Mouse (Mus musculus) midbrain, embryonic 15.5 days (tissue): ENCODE data around the gene Tcf25. TPM values are rescaled to one million over a fixed set of nuclear protein-coding genes. Genes with fewer than 3 reads are reported as not detected.
"Not testable (repeated sequence)": the region's sequence is repeated elsewhere in the genome, so short reads cannot be mapped to it uniquely, and the experiment has no call there.

Experiments
- ATAC-seq: fragments of 200-750 bp; cut with Nextera tagmentation; replicated peaks from 2 replicates; pipeline ENCODE4 v1.8.0; 2017; ENCODE audit warnings: moderate TSS enrichment
- H3K27ac ChIP-seq: fragments of 300-500 bp; sonication (generic); 2 replicates; pipeline ENCODE4 v1.5.1; 2015; ENCODE audit warnings: mild to moderate bottlenecking, inconsistent platforms
- H3K27me3 ChIP-seq: fragments of 300-500 bp; sonication (generic); replicated peaks from 2 replicates; pipeline ENCODE4 v1.6.1; 2015; ENCODE audit warnings: inconsistent platforms
- H3K36me3 ChIP-seq: fragments of 300-500 bp; sonication (generic); replicated peaks from 2 replicates; pipeline ENCODE4 v1.6.1; 2015; ENCODE audit warnings: inconsistent platforms
- H3K4me1 ChIP-seq: fragments of 300-500 bp; sonication (generic); 2 replicates; pipeline ENCODE4 v1.6.1; 2015; ENCODE audit warnings: inconsistent platforms
- H3K4me2 ChIP-seq: fragments of 300-500 bp; sonication (generic); 2 replicates; pipeline ENCODE4 v1.6.1; 2015; ENCODE audit warnings: inconsistent platforms, mild to moderate bottlenecking, moderate library complexity
- H3K4me3 ChIP-seq: fragments of 300-500 bp; sonication (generic); 2 replicates; pipeline ENCODE4 v1.5.1; 2015; ENCODE audit warnings: mild to moderate bottlenecking, inconsistent platforms
- H3K9ac ChIP-seq: fragments of 300-500 bp; sonication (generic); 2 replicates; pipeline ENCODE4 v1.6.1; 2015; ENCODE audit warnings: mild to moderate bottlenecking, inconsistent platforms
- H3K9me3 ChIP-seq: fragments of 300-500 bp; sonication (generic); 2 replicates; pipeline ENCODE4 v1.6.1; 2016; ENCODE audit warnings: inconsistent platforms
- WGBS: fragments of 180-500 bp; shearing (Covaris S2); methylation state at CpG from one replicate; pipeline ENCODE4 v1.1.7; 2015; ENCODE audit warnings: mixed read lengths; 5-methylcytosine and 5-hydroxymethylcytosine counted together
- polyA plus RNA-seq: library from polyadenylated mRNA; unstranded; fragments of >200 nt; fragmentation: Nextera tagmentation; extraction: Ambion mirVana; gene quantifications from 2 replicates; pipeline ENCODE4 v1.2.1, GENCODE M21; 2015

Tcf25 gene
- polyA plus RNA-seq, 1 experiment from 2014 or later = 324 TPM

DNA sequence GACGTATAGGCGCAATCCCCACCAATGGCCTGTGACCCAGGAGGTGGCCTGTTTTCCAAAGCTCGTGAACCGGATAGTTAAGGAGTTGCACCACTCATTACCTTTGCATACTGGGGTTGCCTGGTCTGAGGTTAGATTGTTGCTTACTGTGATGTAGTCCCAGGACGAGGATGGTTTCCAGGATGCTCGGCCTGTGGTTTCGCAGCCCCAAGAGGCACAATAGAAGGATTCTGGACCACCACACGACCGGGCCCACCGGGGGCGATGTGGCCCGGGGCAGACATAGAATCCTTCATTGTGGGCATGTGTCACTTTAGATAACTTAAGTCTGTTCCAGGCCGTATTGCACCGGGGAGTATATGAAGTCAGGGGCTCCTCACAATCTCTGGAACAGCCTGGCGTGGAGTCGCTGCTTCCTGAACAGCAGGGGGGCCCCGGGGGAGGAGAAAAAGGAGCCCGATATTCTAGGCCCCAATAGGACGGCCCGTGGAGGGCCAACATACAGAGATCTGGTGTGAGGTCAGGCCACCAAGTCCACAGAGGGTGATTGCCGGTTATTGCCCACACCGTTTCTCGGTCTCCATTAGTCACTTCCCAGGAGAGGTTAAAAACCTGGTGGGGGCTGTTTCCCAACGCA lies 54.2 kb downstream of the Tcf25 start:
- ATAC-seq = no peak
- peaks cover 15% of the 10 kb centered on the region; the same call in 1 of the 2 replicates for H3K9me3 ChIP-seq
- no peaks in the 10 kb centered on the region for H3K36me3 ChIP-seq
- H3K27me3 ChIP-seq = no peaks in the 10 kb centered on the region
- no peak overlapping the region for H3K4me2 ChIP-seq
- no peak overlapping the region for H3K9ac ChIP-seq
- H3K4me3 ChIP-seq = no peak overlapping the region
- peaks cover under 1% of the 10 kb centered on the region; the same call in 1 of the 2 replicates for H3K4me1 ChIP-seq
- 96% methylated on average over 24 of the region's 24 CpGs for WGBS
- no peak overlapping the region for H3K27ac ChIP-seq

DNA sequence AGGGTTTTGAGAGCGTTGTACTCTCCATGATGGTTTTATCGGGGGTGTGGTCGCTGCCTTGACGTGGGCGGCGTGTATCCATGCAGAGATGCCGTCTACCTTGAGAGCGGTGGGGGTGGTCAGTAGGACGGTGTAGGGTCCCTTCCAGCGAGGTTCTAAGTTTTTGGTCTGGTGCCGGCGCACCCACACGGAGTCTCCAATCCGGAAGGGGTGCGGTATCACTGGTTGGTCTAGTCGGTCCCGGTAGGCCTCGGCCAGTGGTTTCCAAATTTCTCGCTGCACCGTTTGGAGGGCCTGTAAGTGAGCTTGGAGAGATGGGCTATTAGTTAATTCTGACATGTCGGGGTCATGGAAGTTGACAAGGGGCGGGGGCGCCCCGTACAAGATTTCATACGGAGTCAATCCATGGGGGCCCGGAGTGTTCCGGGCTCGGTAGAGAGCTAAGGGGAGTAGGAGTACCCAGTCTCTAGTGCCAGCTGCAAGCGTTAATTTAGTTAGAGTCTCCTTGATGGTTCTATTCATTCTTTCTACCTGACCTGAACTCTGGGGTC lies 54.9 kb downstream of the Tcf25 start:
- no peaks in the 10 kb centered on the region for H3K36me3 ChIP-seq
- WGBS = 97% methylated on average over 29 of the region's 29 CpGs
- peaks cover 15% of the 10 kb centered on the region; the same call in 1 of the 2 replicates for H3K9me3 ChIP-seq
- H3K27me3 ChIP-seq = no peaks in the 10 kb centered on the region
- no peak overlapping the region for H3K4me2 ChIP-seq
- no peak overlapping the region for H3K27ac ChIP-seq
- no peak overlapping the region for H3K4me3 ChIP-seq
- ATAC-seq = no peak
- H3K9ac ChIP-seq = no peak overlapping the region
- no peaks in the 10 kb centered on the region for H3K4me1 ChIP-seq

DNA sequence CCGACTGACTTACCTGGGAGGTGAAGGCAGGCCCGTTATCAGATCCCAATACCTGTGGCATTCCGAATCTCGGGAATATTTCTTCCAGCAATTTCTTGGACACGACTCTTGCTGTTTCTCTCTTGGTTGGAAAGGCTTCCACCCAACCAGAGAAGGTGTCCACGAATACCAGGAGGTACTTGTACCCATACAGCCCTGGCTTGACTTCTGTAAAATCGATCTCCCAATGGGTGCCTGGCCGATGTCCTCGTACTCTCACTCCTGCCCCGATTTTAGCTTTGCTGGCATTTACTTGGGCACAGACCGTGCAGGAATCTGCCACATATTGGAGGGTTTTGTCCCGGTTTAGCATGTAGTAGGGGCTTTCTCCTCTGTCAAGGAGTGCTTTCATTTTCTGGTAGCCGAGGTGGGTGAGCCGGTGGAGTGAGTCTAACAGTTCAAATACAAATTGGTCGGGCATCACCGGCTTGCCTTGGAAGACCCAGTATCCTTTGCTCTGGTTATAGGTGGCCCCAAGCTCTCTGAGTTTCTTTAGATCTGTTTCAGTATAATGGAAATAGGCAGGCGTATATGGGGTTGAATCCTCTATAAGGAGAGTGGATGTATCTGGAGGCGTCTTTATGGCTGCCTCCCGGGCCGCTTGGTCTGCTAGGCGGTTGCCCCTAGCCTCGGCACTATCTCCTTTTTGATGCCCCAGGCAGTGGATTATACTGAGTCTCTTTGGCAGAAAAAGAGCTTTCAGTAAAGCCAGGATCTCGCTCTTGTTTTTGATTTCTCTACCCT lies 55.6 kb downstream of the Tcf25 start:
- no peaks in the 10 kb centered on the region for H3K4me1 ChIP-seq
- H3K4me2 ChIP-seq = no peak overlapping the region
- WGBS = 93% methylated on average over 23 of the region's 23 CpGs
- H3K27me3 ChIP-seq = no peaks in the 10 kb centered on the region
- H3K36me3 ChIP-seq = no peaks in the 10 kb centered on the region
- no peak overlapping the region for H3K27ac ChIP-seq
- peaks cover 15% of the 10 kb centered on the region; the same call in 1 of the 2 replicates for H3K9me3 ChIP-seq
- no peak overlapping the region for H3K4me3 ChIP-seq
- ATAC-seq = no peak
- H3K9ac ChIP-seq = no peak overlapping the region

DNA sequence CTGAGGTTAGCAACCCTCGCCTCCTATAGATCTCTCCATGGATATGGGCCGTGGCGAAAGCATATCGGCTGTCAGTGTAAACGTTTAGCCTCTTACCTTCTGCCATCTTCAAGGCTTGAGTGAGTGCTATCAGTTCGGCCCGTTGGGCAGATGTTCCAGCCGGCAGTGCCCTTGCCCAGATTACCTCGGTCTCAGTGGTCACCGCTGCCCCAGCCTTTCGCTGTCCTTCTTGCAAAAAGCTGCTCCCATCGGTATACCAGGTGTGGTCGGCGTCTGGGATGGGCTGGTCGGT lies 56.1 kb downstream of the Tcf25 start:
- not testable (repeated sequence) for H3K27me3 ChIP-seq, H3K4me3 ChIP-seq, H3K36me3 ChIP-seq, H3K27ac ChIP-seq, ATAC-seq, H3K4me1 ChIP-seq, H3K4me2 ChIP-seq, H3K9ac ChIP-seq
- peaks cover 18% of the 10 kb centered on the region; the same call in 1 of the 2 replicates for H3K9me3 ChIP-seq
- WGBS = 96% methylated on average over 15 of the region's 15 CpGs

DNA sequence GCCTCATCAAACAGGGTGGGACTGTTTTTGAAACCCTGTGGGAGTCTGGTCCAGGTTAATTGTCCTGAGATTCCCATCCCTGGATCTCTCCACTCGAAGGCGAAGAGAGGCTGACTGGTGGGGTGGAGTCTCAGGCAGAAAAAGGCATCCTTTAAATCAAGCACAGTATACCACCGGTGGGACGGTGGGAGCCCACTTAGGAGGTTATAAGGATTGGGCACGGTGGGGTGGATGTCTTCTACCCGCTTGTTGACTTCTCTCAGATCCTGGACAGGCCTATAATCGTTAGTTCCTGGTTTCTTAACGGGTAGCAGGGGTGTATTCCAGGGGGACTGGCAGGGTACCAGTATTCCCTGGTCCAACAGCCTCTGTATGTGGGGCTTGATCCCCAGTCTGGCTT lies 57.4 kb downstream of the Tcf25 start:
- H3K9me3 ChIP-seq = peaks cover 19% of the 10 kb centered on the region; the same call in 1 of the 2 replicates
- not testable (repeated sequence) for H3K9ac ChIP-seq, H3K4me2 ChIP-seq, H3K4me3 ChIP-seq, H3K36me3 ChIP-seq, H3K4me1 ChIP-seq, ATAC-seq, H3K27me3 ChIP-seq, H3K27ac ChIP-seq
- WGBS = 86% methylated on average over 8 of the region's 8 CpGs

DNA sequence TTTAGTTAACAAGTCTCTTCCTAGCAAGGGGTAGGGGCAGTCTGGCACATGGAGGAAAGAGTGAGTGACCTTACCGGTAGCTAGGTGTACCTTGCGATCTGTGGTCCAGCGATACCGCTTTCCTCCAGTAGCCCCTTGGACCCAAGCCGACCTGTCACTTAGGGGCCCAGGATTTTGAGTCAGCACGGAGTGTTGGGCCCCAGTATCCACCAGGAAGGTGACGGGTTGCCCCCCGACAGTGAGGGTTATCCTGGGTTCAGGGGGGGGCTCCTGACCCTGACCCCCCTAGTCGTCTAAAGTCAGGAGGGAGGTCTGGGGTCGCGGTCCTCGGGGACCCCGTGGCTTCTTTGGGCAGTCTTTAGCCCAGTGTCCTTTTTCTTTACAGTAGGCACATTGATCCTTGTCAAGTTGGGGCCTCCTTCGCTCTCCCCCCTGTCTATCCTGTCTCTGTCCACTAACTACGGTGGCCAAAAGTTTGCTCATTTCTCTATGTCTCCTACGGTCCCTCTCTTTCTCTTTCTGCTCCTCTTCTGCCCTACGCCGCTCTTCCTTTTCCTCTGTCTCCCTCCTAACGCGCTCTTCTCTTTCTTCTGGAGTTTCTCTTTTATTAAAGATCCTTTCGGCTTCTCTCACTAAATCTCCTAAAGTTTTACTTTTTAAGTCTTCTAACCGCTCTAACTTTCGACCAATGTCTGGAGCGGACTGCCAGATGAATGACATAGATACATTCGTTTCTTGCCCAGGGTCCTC lies 58.2 kb downstream of the Tcf25 start:
- Histone ChIP-seq H3K4me1 (no peaks in the 10 kb centered on the region), H3K4me2 (no peak overlapping the region), H3K9ac (no peak overlapping the region), H3K9me3 (peaks cover 19% of the 10 kb centered on the region; the same call in 1 of the 2 replicates), H3K27ac (no peak overlapping the region), H3K4me3 (no peak overlapping the region), H3K27me3 (no peaks in the 10 kb centered on the region), H3K36me3 (no peaks in the 10 kb centered on the region)
- no peak for ATAC-seq
- WGBS = 94% methylated on average over 25 of the region's 25 CpGs

DNA sequence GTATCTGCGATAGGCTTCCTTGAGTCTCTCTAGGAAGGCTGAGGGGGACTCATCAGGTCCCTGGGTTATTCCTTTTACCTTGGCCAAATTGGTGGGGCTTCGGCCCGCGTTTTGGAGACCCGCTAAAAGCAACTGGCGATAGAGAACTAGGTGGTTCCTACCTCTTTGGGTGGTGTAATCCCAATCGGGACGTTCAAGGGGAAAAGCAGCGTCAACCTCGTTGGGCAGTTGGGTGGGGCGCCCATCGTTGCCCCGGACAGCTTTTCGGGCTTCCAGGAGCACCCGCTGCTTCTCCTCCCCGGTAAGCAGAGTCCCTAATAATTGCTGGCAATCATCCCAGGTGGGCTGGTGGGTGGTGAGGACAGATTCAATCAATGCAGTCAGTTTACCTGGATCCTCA lies 58.8 kb downstream of the Tcf25 start:
- no peak for ATAC-seq
- Histone ChIP-seq H3K9me3 (peaks cover 19% of the 10 kb centered on the region; the same call in 1 of the 2 replicates), H3K27me3 (no peaks in the 10 kb centered on the region), H3K36me3 (no peaks in the 10 kb centered on the region), H3K4me3 (no peak overlapping the region), H3K4me1 (no peaks in the 10 kb centered on the region), H3K9ac (no peak overlapping the region), H3K27ac (no peak overlapping the region), H3K4me2 (no peak overlapping the region)
- WGBS = 96% methylated on average over 16 of the region's 16 CpGs

DNA sequence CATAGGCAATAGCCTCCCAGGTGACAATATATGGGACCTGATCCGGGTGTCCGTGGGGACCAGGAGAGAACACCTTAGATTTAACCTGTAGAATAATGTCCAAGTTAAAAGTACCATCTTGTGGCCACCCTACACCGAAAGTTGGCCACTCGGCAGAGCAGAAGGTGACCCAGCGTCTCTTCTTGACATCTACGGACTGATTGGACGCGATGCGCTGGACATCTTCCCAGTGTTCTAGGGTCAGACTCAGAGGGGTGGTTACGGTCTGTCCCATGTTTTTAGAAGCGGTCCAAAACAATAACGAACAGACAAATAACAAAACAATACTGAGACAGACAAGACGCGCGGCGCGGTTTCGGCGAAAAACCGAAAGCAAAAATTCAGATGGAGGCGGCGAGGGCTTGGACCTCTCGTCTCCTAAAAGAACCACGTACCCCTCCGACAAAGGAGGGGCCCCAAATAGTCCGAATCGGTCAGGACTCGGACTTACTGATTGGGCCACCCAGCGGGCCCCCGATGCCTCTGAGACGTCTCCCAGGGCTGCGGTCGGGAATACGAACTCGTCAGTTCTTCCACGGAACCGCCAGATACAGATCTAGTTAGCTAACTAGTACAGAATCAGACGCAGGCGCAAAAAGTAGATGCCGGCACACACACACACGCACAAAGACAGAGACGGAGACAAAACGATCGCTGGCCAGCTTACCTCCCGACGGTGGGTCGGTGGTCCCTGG lies 59.9 kb downstream of the Tcf25 start:
- not testable (repeated sequence) for H3K36me3 ChIP-seq, ATAC-seq, H3K4me3 ChIP-seq, H3K27me3 ChIP-seq, H3K27ac ChIP-seq, H3K4me1 ChIP-seq, H3K4me2 ChIP-seq, H3K9ac ChIP-seq
- peaks cover 13% of the 10 kb centered on the region; the same call in 1 of the 2 replicates for H3K9me3 ChIP-seq
- WGBS = 98% methylated on average over 47 of the region's 47 CpGs

DNA sequence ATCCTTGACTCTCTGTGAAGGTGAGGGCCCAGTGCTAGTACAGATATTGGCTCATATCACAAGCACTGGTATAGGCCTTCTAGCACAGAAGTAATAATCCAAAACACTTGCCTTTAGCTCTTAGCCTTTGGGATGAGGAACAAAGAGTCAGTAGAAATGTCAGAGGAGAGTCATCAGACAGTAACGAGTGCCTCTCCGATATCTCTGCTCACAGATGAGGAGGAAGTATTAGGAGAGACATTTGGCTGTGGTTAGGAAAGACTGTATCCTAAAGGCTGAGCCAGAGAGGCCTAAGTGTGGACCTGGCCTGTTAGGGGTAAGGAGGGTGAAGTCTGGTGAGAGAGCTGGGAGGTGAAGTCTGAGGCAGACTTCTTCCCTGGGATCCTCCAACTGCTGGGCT lies 68.2 kb downstream of the Tcf25 start:
- no peak overlapping the region for H3K4me3 ChIP-seq
- no peak for ATAC-seq
- 96% methylated on average over 2 of the region's 2 CpGs for WGBS

DNA sequence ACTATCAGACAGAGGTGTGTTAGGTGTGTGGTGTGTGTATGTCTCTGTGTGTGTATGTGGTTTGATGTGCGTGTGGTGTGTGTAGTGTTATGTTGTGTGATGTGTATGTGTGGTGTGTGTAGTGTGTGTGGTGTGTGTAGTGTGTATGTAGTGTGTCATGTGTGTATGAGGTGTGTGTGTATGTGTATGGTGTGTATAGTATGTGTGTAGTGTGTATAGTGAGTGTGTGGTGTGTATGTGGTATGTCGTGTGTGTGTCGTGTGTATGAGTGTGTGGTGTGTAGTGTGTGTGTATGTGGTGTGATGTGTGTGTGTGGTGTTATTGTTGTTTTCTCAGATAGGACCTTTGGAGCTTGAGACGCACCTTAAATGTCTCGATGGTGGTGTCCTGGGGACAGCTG lies 68.8 kb downstream of the Tcf25 start:
- Histone ChIP-seq H3K27ac (peak overlapping the region; percentile 88; the same call in 1 of the 2 replicates), H3K9me3 (no peaks in the 10 kb centered on the region), H3K4me1 (peaks cover 9% of the 10 kb centered on the region), H3K9ac (no peak overlapping the region; the same call in 1 of the 2 replicates), H3K36me3 (no peaks in the 10 kb centered on the region), H3K27me3 (no peaks in the 10 kb centered on the region), H3K4me2 (peak overlapping the region; percentile 80; the same call in 1 of the 2 replicates), H3K4me3 (0 out of 2 replicates have a peak overlapping the region, but pooled peaks have one; percentile 61)
- 83% methylated on average over 5 of the region's 5 CpGs for WGBS
- ATAC-seq = peak; percentile 46

More for the DNA sequence above, 68.2 kb downstream of the Tcf25 start:
- Histone ChIP-seq H3K27me3 (no peaks in the 10 kb centered on the region), H3K36me3 (no peaks in the 10 kb centered on the region), H3K4me2 (no peak overlapping the region), H3K9me3 (no peaks in the 10 kb centered on the region), H3K4me1 (peaks cover 9% of the 10 kb centered on the region), H3K9ac (no peak overlapping the region), H3K27ac (no peak overlapping the region)

DNA sequence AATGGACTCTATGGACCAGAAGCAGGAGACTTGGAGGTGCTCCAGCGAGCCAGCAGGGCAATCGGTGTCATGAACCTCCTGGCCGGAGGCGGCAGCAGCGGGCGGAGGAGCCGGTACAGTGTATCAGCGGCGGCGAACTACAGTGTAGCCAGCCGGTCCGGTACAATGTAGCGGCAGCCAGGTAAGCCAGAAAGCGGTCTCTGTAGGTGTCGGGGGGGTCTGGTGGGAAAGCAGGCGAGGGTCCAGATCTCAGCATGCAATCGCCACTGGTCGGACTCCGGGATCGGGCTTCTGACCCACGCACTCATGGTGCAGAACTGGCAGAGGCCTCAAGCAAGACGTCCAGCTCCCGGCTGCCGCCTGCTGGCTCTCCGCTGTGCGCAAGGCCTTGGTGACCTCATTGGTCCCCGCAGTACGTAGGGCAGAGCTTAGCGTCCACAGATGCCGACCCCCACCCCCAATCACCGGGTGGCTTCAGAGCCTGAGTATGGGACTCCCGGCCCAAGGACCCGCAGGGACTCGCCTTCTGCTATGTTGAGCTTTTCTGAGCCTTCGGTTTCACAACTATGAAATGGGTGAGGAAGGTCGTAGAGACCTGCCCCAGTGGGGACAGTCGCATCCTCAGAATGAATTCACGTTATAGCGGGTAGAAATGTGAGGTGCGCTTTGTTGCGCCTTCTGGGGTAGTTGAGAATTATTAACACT lies 69.5 kb downstream of the Tcf25 start:
- peak overlapping the region; percentile 61 for H3K4me3 ChIP-seq
- H3K9ac ChIP-seq = peak overlapping the region; percentile 73
- ATAC-seq = peak; percentile 96
- H3K9me3 ChIP-seq = no peaks in the 10 kb centered on the region
- peak overlapping the region; percentile 88 for H3K27ac ChIP-seq
- peaks cover 9% of the 10 kb centered on the region for H3K4me1 ChIP-seq
- under 1% methylated on average over 41 of the region's 41 CpGs for WGBS
- H3K4me2 ChIP-seq = peak overlapping the region; percentile 80
- H3K36me3 ChIP-seq = no peaks in the 10 kb centered on the region
- no peaks in the 10 kb centered on the region for H3K27me3 ChIP-seq
